Mouse (Mus musculus) limb, embryonic 14.5 days (tissue): ENCODE data around the gene Snrnp35. TPM values are rescaled to one million over a fixed set of nuclear protein-coding genes. Genes with fewer than 3 reads are reported as not detected.

ENCODE experiments used
- ATAC-seq: fragments of 200-750 bp; cut with Nextera tagmentation; 2 replicates; pipeline ENCODE4 v1.8.0; 2017; ENCODE audit warnings: low read depth, moderate number of reproducible peaks, moderate TSS enrichment; ENCODE audit not compliant: low FRiP score
- DNase-seq: peaks from one replicate; pipeline ENCODE4 v3.0.0-alpha.2; 2015; ENCODE audit warnings: low spot score
- H3K27ac ChIP-seq: fragments of 300-500 bp; sonication (generic); replicated peaks from 2 replicates; pipeline ENCODE4 v1.5.1; 2014; ENCODE audit warnings: low read depth, mild to moderate bottlenecking, low read length, moderate library complexity, mixed read lengths
- H3K27me3 ChIP-seq: fragments of 300-500 bp; sonication (generic); 2 replicates; pipeline ENCODE4 v1.6.1; 2014; ENCODE audit warnings: low read length, mixed read lengths; ENCODE audit not compliant: control insufficient read depth, insufficient read depth
- H3K36me3 ChIP-seq: fragments of 300-500 bp; sonication (generic); 2 replicates; pipeline ENCODE4 v1.6.1; 2014; ENCODE audit warnings: mild to moderate bottlenecking, low read length, moderate library complexity, mixed read lengths; ENCODE audit not compliant: control insufficient read depth, insufficient read depth
- H3K4me1 ChIP-seq: fragments of 300-500 bp; sonication (generic); 2 replicates; pipeline ENCODE4 v1.6.1; 2014; ENCODE audit warnings: antibody characterized with exemption, low read length, mixed read lengths; ENCODE audit not compliant: control insufficient read depth, insufficient read depth
- H3K4me2 ChIP-seq: fragments of 300-500 bp; sonication (generic); replicated peaks from 2 replicates; pipeline ENCODE4 v1.6.1; 2014; ENCODE audit warnings: low read depth, mild to moderate bottlenecking, low read length, moderate library complexity; ENCODE audit not compliant: severe bottlenecking
- H3K4me3 ChIP-seq: fragments of 300-500 bp; sonication (generic); replicated peaks from 2 replicates; pipeline ENCODE4 v1.5.1; 2014; ENCODE audit warnings: low read length
- H3K9ac ChIP-seq: fragments of 300-500 bp; sonication (generic); 2 replicates; pipeline ENCODE4 v1.6.1; 2014; ENCODE audit warnings: mild to moderate bottlenecking, low read depth, low read length, moderate library complexity; ENCODE audit not compliant: severe bottlenecking
- H3K9me3 ChIP-seq: fragments of 300-500 bp; sonication (generic); 2 replicates; pipeline ENCODE4 v1.6.1; 2016; ENCODE audit warnings: low read length; ENCODE audit not compliant: control insufficient read depth
- POLR2A ChIP-seq: fragments of 200-500 bp; IDR thresholded peaks from 2 replicates; pipeline ENCODE4 v1.8.0; 2012; ENCODE audit warnings: inconsistent platforms, mild to moderate bottlenecking, moderate library complexity, borderline replicate concordance; ENCODE audit not compliant: insufficient read depth, insufficient read length; ENCODE audit errors: extremely low read depth
- WGBS: fragments of 180-500 bp; shearing (Covaris S2); extraction: QIAGEN DNeasy Blood & Tissue Kit; methylation state at CpG from one replicate; pipeline ENCODE4 v1.1.7; 2014; 5-methylcytosine and 5-hydroxymethylcytosine counted together
- polyA plus RNA-seq, 2 experiments: library from polyadenylated mRNA; depleted of rRNA in 1 of 2; stranded (reverse) in 1 of 2; unstranded in 1 of 2; fragments of >200 nt; fragmentation: Nextera tagmentation in 1 of 2; extraction: Ambion mirVana in 1 of 2; gene quantifications; 2 replicates each; pipeline versions ENCODE4 v1.2.1 to v1.2.3; 2012 to 2014

The Snrnp35 gene
- polyA plus RNA-seq (2012; rRNA removed), result 8.1 and 17.1 TPM in 2 replicates
- polyA plus RNA-seq (2014; fragmentation: Nextera tagmentation; extraction: Ambion mirVana), result 10.7 and 12.2 TPM in 2 replicates

- H3K9ac ChIP-seq, result peak within 1 kb of the TSS; percentile 88
- WGBS, result 2% methylated on average over 41 of the region's 48 CpGs
- H3K9me3 ChIP-seq, result no peaks in the 10 kb centered on the region
- peak within 1 kb of the TSS; percentile 69 for H3K4me3 ChIP-seq
- no peak for TF ChIP-seq POLR2A
- ATAC-seq (peak; percentile 90), DNase-seq (peak; percentile 92)
- H3K27ac ChIP-seq, result peak within 1 kb of the TSS; percentile 100
- H3K27me3 ChIP-seq, result no peaks in the 10 kb centered on the region
- peaks cover 3% of the 10 kb centered on the region; the same call in 1 of the 2 replicates for H3K36me3 ChIP-seq
- peak within 1 kb of the TSS; percentile 52 for H3K4me2 ChIP-seq
- H3K4me1 ChIP-seq, result peaks cover 8% of the 10 kb centered on the region
Measured at GRCm38 (mm10) chr5:124482966-124483654, at the start of gene Snrnp35. Snrnp35 (plus strand) TSS chr5:124483134.

- DNase-seq (no peak), ATAC-seq (no peak)
- H3K4me1 ChIP-seq, result 0 out of 2 replicates have a peak, but pooled peaks cover 7% of the 10 kb centered on the region
- no peaks in the 10 kb centered on the region for H3K36me3 ChIP-seq
- no peaks in the 10 kb centered on the region for H3K27me3 ChIP-seq
- no peak overlapping the region for H3K4me3 ChIP-seq
- no peak for TF ChIP-seq POLR2A
- no peak overlapping the region for H3K4me2 ChIP-seq
- 88% methylated on average over 5 of the region's 5 CpGs for WGBS
- no peaks in the 10 kb centered on the region for H3K9me3 ChIP-seq
- H3K9ac ChIP-seq, result no peak overlapping the region
- H3K27ac ChIP-seq, result no peak overlapping the region
Measured at GRCm38 (mm10) chr5:124438229-124438628, 44.7 kb upstream of the Snrnp35 start.

- Histone ChIP-seq H3K4me1 (0 out of 2 replicates have a peak, but pooled peaks cover 7% of the 10 kb centered on the region), H3K27ac (no peak overlapping the region), H3K36me3 (no peaks in the 10 kb centered on the region), H3K4me3 (peak overlapping the region; percentile 73), H3K9ac (no peak overlapping the region), H3K27me3 (no peaks in the 10 kb centered on the region), H3K4me2 (peak overlapping the region; percentile 81; the same call in 1 of the 2 replicates), H3K9me3 (no peaks in the 10 kb centered on the region)
- DNase-seq (no peak), ATAC-seq (no peak)
- no peak for TF ChIP-seq POLR2A
- WGBS, result 72% methylated on average over 5 of the region's 5 CpGs
Measured at GRCm38 (mm10) chr5:124438746-124439145, 44.2 kb upstream of the Snrnp35 start.

- Histone ChIP-seq H3K9ac (peak within 1 kb of the TSS; percentile 58), H3K27me3 (no peaks in the 10 kb centered on the region), H3K36me3 (no peaks in the 10 kb centered on the region), H3K4me1 (0 out of 2 replicates have a peak, but pooled peaks cover 7% of the 10 kb centered on the region), H3K9me3 (no peaks in the 10 kb centered on the region), H3K4me2 (peak within 1 kb of the TSS; percentile 81), H3K4me3 (peak within 1 kb of the TSS; percentile 73), H3K27ac (peak within 1 kb of the TSS; percentile 72; the same call in 1 of the 2 replicates)
- ATAC-seq, result peak; percentile 99
- TF ChIP-seq POLR2A, result 0 out of 2 replicates have a peak, but pooled peaks have one; percentile 26
- WGBS, result 1% methylated on average over 34 of the region's 34 CpGs
- DNase-seq, result peak; percentile 97
Measured at GRCm38 (mm10) chr5:124439447-124440093, 43.4 kb upstream of the Snrnp35 start, which contains the start of gene Kmt5a. Kmt5a (plus strand) TSS chr5:124439930.

GRCm38 (mm10) chr5:124440094-124440701, 42.7 kb upstream of the Snrnp35 start:
- Histone ChIP-seq H3K9me3 (no peaks in the 10 kb centered on the region), H3K27me3 (no peaks in the 10 kb centered on the region), H3K4me2 (peak overlapping the region; percentile 81), H3K4me1 (0 out of 2 replicates have a peak, but pooled peaks cover 11% of the 10 kb centered on the region), H3K4me3 (peak overlapping the region; percentile 73), H3K9ac (peak overlapping the region; percentile 58), H3K27ac (peak overlapping the region; percentile 72; the same call in 1 of the 2 replicates), H3K36me3 (no peaks in the 10 kb centered on the region)
- TF ChIP-seq POLR2A, result no peak
- DNase-seq, result peak; percentile 63
- 0% methylated on average over 28 of the region's 30 CpGs for WGBS
- peak; percentile 29 for ATAC-seq
